Mouse (Mus musculus) liver, postnatal 0 days (tissue): ENCODE measurements around the gene Cux2. TPM values are rescaled to one million over a fixed set of nuclear protein-coding genes. Genes with fewer than 3 reads are reported as not detected.

Source experiments
- ATAC-seq: fragments of 200-750 bp; cut with Nextera tagmentation; 2 replicates; pipeline ENCODE4 v1.8.0; 2017; ENCODE audit warnings: mild to moderate bottlenecking, moderate library complexity
- DNase-seq: peaks from one replicate; pipeline ENCODE4 v3.0.0-alpha.2; 2016
- H3K27ac ChIP-seq: fragments of 300-500 bp; sonication (generic); 2 replicates; pipeline ENCODE4 v1.5.1; 2014; ENCODE audit warnings: antibody characterized with exemption, moderate library complexity, mild to moderate bottlenecking, low read depth
- H3K27me3 ChIP-seq: fragments of 300-500 bp; sonication (generic); 2 replicates; pipeline ENCODE4 v1.6.1; 2014; ENCODE audit warnings: low read length, control low read depth, mixed read lengths; ENCODE audit not compliant: insufficient read depth
- H3K36me3 ChIP-seq: fragments of 300-500 bp; sonication (generic); replicated peaks from 2 replicates; pipeline ENCODE4 v1.6.1; 2014; ENCODE audit warnings: mild to moderate bottlenecking, control low read depth, low read length, moderate library complexity, mixed read lengths; ENCODE audit not compliant: insufficient read depth
- H3K4me1 ChIP-seq: fragments of 300-500 bp; sonication (generic); 2 replicates; pipeline ENCODE4 v1.6.1; 2014; ENCODE audit warnings: antibody characterized with exemption, mild to moderate bottlenecking, control low read depth; ENCODE audit not compliant: insufficient read depth
- H3K4me2 ChIP-seq: fragments of 300-500 bp; sonication (generic); 2 replicates; pipeline ENCODE4 v1.6.1; 2014; ENCODE audit warnings: low read depth, mild to moderate bottlenecking, low read length, moderate library complexity, mixed read lengths
- H3K4me3 ChIP-seq: fragments of 300-500 bp; sonication (generic); 2 replicates; pipeline ENCODE4 v1.5.1; 2014; ENCODE audit warnings: low read depth, low read length
- H3K9ac ChIP-seq: fragments of 300-500 bp; sonication (generic); replicated peaks from 2 replicates; pipeline ENCODE4 v1.6.1; 2014; ENCODE audit warnings: mild to moderate bottlenecking, moderate library complexity
- H3K9me3 ChIP-seq: fragments of 300-500 bp; sonication (generic); 2 replicates; pipeline ENCODE4 v1.6.1; 2016; ENCODE audit warnings: mild to moderate bottlenecking, control low read depth, low read length, mixed read lengths
- CTCF ChIP-seq: sonication (generic); IDR thresholded peaks from 2 replicates; pipeline ENCODE4 v1.5.1; 2016; ENCODE audit warnings: antibody characterized with exemption, low read depth
- EP300 ChIP-seq: IDR thresholded peaks from 2 replicates; pipeline ENCODE4 v1.6.1; 2016; ENCODE audit warnings: antibody characterized with exemption, low read depth, mild to moderate bottlenecking
- WGBS: fragments of 180-500 bp; shearing (Covaris S2); extraction: QIAGEN DNeasy Blood & Tissue Kit; methylation state at CpG from one replicate; pipeline ENCODE4 v1.1.7; 2014; ENCODE audit not compliant: insufficient replicate concordance; 5-methylcytosine and 5-hydroxymethylcytosine counted together
- polyA plus RNA-seq: library from polyadenylated mRNA; unstranded; fragments of >200 nt; fragmentation: Nextera tagmentation; extraction: Ambion mirVana; gene quantifications from 2 replicates; pipeline ENCODE4 v1.2.1, GENCODE M21; 2015

The Cux2 gene
- polyA plus RNA-seq, 1 experiment from 2014 or later, result 3.5 TPM

GRCm38 (mm10) chr5:121909226-121909985 lies 140.5 kb downstream of the Cux2 start:
- no peak for TF ChIP-seq EP300
- no peak for TF ChIP-seq CTCF
- no peak overlapping the region for H3K27ac ChIP-seq
- 80% methylated on average over 21 of the region's 21 CpGs for WGBS
- H3K4me2 ChIP-seq, result no peak overlapping the region
- no peaks in the 10 kb centered on the region for H3K9me3 ChIP-seq
- H3K4me3 ChIP-seq, result no peak overlapping the region
- DNase-seq (no peak), ATAC-seq (no peak)
- no peak overlapping the region for H3K9ac ChIP-seq
- no peaks in the 10 kb centered on the region for H3K4me1 ChIP-seq
- H3K27me3 ChIP-seq, result no peaks in the 10 kb centered on the region
- H3K36me3 ChIP-seq, result no peaks in the 10 kb centered on the region

DNA sequence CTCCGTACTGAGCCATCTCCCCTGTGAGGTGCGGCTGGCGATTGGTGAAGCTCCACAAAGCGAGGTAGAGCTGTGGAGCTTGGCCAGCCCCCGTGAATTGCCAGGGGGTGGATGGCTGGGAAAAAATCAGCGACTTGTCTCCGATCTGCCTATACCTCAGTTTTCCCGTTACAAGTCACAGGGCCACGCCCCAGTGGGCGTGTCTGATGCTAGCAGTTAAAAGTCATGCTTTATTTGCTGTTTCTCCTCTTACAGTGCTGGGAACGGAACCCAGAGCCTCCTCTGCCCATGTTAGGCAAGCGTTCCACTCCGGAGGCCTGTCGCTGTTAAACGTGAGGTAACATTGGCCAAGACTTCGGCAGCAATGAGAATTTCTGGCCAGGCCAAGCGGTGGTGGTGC lies 144.2 kb downstream of the Cux2 start:
- Histone ChIP-seq H3K4me2 (no peak overlapping the region), H3K36me3 (no peaks in the 10 kb centered on the region), H3K4me1 (no peaks in the 10 kb centered on the region), H3K27ac (no peak overlapping the region), H3K27me3 (no peaks in the 10 kb centered on the region), H3K9me3 (no peaks in the 10 kb centered on the region), H3K4me3 (no peak overlapping the region), H3K9ac (no peak overlapping the region)
- ATAC-seq (no peak), DNase-seq (no peak)
- WGBS, result 75% methylated on average over 17 of the region's 17 CpGs
- TF ChIP-seq CTCF, result no peak
- no peak for TF ChIP-seq EP300

DNA sequence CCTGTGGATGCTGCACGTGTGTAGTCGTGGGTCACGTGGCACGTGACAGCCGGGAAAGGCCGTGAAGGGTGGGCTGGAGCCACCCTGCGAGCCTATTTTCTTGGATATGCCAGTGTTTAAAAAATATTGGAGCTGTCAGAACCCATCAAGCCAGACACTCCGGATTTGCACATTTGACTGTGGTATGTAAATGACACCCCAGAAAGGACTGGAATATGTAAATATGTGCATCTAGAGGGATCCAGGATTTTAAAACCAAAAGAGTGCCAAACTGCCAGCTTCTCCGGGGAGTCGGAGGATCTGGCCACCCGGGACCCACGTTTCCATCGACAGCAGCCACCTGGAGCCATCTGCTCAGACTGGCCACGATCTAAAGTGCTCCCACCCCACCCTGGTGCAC lies 145.1 kb downstream of the Cux2 start:
- Histone ChIP-seq H3K36me3 (no peaks in the 10 kb centered on the region), H3K9ac (no peak overlapping the region), H3K27me3 (no peaks in the 10 kb centered on the region)

GRCm38 (mm10) chr5:121902809-121903745 lies 146.8 kb downstream of the Cux2 start:
- no peak for TF ChIP-seq EP300
- TF ChIP-seq CTCF, result no peak
- 67% methylated on average over 23 of the region's 23 CpGs for WGBS
- no peak for ATAC-seq

More for the DNA sequence above, 145.1 kb downstream of the Cux2 start:
- 86% methylated on average over 14 of the region's 14 CpGs for WGBS
- no peaks in the 10 kb centered on the region for H3K9me3 ChIP-seq
- no peaks in the 10 kb centered on the region for H3K4me1 ChIP-seq
- no peak overlapping the region for H3K27ac ChIP-seq
- no peak overlapping the region for H3K4me3 ChIP-seq
- H3K4me2 ChIP-seq, result no peak overlapping the region
- DNase-seq, result no peak
- ATAC-seq, result no peak
- TF ChIP-seq EP300 (no peak), CTCF (no peak)

DNA sequence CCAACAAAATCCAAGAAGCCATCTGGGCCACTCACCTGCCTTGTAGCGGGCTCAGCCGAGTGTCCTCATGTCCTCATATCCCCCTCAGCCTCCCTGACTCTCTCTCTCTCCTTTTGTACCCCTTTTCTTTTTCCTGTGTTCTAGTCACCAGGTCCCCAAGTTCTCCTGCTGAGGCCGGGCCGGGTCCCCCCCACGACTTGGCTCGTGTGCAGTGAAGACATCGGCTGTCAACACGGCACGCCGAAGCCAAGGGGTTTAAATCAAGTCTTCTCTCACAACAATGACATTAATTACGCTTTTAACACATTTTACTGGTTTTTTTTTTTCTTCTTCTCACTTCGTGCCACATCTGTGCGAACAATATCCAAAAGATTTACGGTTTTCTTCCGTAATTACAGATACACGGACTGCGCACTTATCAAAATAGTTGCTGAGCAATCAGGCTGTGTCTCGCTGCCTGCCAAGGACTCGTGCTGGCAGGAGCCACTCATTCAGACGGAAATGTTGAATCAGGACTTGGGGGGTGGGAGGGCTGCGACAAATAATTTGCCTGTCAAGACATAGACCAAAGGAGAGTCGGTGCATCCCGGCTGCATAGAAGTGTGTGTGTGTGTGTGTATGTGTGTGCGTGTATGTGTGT lies 154.7 kb downstream of the Cux2 start:
- TF ChIP-seq CTCF, result no peak
- WGBS, result 66% methylated on average over 24 of the region's 24 CpGs
- 0 out of 2 replicates have a peak, but pooled peaks cover 3% of the 10 kb centered on the region for H3K36me3 ChIP-seq
- no peak overlapping the region for H3K27ac ChIP-seq
- no peaks in the 10 kb centered on the region for H3K9me3 ChIP-seq
- H3K4me3 ChIP-seq, result no peak overlapping the region
- ATAC-seq, result no peak
- DNase-seq, result no peak
- H3K27me3 ChIP-seq, result no peaks in the 10 kb centered on the region
- no peak overlapping the region for H3K9ac ChIP-seq
- no peaks in the 10 kb centered on the region for H3K4me1 ChIP-seq
- no peak overlapping the region for H3K4me2 ChIP-seq

More at GRCm38 (mm10) chr5:121902809-121903745, 146.8 kb downstream of the Cux2 start:
- no peaks in the 10 kb centered on the region for H3K4me1 ChIP-seq
- H3K27ac ChIP-seq, result no peak overlapping the region
- no peak overlapping the region for H3K4me3 ChIP-seq
- no peak overlapping the region for H3K4me2 ChIP-seq
- H3K27me3 ChIP-seq, result no peaks in the 10 kb centered on the region
- no peak overlapping the region for H3K9ac ChIP-seq
- H3K36me3 ChIP-seq, result no peaks in the 10 kb centered on the region
- H3K9me3 ChIP-seq, result no peaks in the 10 kb centered on the region
- DNase-seq, result no peak

DNA sequence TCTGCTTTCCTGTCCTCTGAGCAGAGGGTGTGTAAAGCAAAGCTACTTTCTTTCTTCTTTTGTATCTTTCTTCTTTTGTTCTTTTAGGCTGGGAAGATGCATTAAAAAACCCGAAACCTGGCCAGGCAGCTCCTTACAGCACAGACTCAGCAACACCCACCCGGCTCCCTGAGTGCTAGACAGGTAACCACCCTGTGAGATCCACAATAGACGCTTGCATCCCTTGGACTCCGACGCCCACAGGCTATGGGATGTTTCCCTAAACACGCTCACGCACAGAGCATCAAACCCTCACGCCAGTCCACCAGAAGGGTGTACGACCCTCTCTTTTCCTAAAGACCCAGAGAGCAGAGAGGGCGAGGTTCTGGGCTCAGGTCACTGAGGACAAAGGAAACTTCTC lies 155.3 kb downstream of the Cux2 start:
- ATAC-seq, result no peak
- no peak for DNase-seq
- no peak overlapping the region for H3K4me2 ChIP-seq
- no peak for TF ChIP-seq CTCF
- TF ChIP-seq EP300, result no peak
- no peaks in the 10 kb centered on the region for H3K27me3 ChIP-seq
- no peaks in the 10 kb centered on the region for H3K9me3 ChIP-seq
- H3K9ac ChIP-seq, result no peak overlapping the region
- no peak overlapping the region for H3K27ac ChIP-seq
- 67% methylated on average over 10 of the region's 10 CpGs for WGBS
- H3K4me3 ChIP-seq, result no peak overlapping the region
- 0 out of 2 replicates have a peak, but pooled peaks cover 3% of the 10 kb centered on the region for H3K36me3 ChIP-seq
- no peaks in the 10 kb centered on the region for H3K4me1 ChIP-seq
